Comparison of ENCODE assay signal across 20 mouse cellular contexts in genomic region chr13:70153062-70153461, GRCm38 (mm10).
"Had no signal": no experiment of that assay in that cellular context is flagged by ENCODE, and none has a peak within 500 bp of the region (broad histone marks: within the 10 kb centered on the region; RNA-seq: fewer than 3 reads in every experiment).

No protein-coding gene starts in this region.

- H3K9ac ChIP-seq: limb, embryonic 12.5 days; limb, embryonic 15.5 days; liver, embryonic 14.5 days; liver, postnatal 0 days; lung, embryonic 14.5 days; neural tube, embryonic 12.5 days; neural tube, embryonic 15.5 days; stomach, embryonic 15.5 days had no signal

- DNase-seq: kidney, adult 2 months; kidney, postnatal 25 days; left cerebral cortex, postnatal 4 days; liver, postnatal 0 days; lung, embryonic 14.5 days; right cerebral cortex, postnatal 25 days; spleen, adult 18-20 months; thymus, postnatal 25 days had no signal

- H3K36me3 ChIP-seq: limb, embryonic 12.5 days; limb, embryonic 15.5 days; neural tube, embryonic 12.5 days; neural tube, embryonic 15.5 days; stomach, embryonic 15.5 days had no signal

- H3K9me3 ChIP-seq: limb, embryonic 12.5 days; limb, embryonic 15.5 days; neural tube, embryonic 12.5 days; neural tube, embryonic 15.5 days; stomach, embryonic 15.5 days had no signal

- H3K4me1 ChIP-seq: stomach, embryonic 15.5 days had no signal

- H3K27me3 ChIP-seq: limb, embryonic 12.5 days; limb, embryonic 15.5 days; neural tube, embryonic 12.5 days; neural tube, embryonic 15.5 days had no signal

- H3K27ac ChIP-seq: kidney, postnatal 0 days; layer of hippocampus, adult 2 months; limb, embryonic 12.5 days; limb, embryonic 15.5 days; liver, embryonic 14.5 days; macrophage; neural tube, embryonic 12.5 days; neural tube, embryonic 15.5 days; stomach, embryonic 15.5 days had no signal

- H3K4me3 ChIP-seq: layer of hippocampus, adult 2 months; limb, embryonic 12.5 days; limb, embryonic 15.5 days; neural tube, embryonic 12.5 days; neural tube, embryonic 15.5 days; stomach, embryonic 15.5 days had no signal

- ATAC-seq: intestine, postnatal 0 days; liver, postnatal 0 days; lung, postnatal 0 days had no signal

- H3K4me2 ChIP-seq: limb, embryonic 12.5 days; limb, embryonic 15.5 days; liver, embryonic 11.5 days; lung, embryonic 14.5 days; neural tube, embryonic 12.5 days; neural tube, embryonic 15.5 days; stomach, embryonic 15.5 days had no signal
